In the genomic region with DNA sequence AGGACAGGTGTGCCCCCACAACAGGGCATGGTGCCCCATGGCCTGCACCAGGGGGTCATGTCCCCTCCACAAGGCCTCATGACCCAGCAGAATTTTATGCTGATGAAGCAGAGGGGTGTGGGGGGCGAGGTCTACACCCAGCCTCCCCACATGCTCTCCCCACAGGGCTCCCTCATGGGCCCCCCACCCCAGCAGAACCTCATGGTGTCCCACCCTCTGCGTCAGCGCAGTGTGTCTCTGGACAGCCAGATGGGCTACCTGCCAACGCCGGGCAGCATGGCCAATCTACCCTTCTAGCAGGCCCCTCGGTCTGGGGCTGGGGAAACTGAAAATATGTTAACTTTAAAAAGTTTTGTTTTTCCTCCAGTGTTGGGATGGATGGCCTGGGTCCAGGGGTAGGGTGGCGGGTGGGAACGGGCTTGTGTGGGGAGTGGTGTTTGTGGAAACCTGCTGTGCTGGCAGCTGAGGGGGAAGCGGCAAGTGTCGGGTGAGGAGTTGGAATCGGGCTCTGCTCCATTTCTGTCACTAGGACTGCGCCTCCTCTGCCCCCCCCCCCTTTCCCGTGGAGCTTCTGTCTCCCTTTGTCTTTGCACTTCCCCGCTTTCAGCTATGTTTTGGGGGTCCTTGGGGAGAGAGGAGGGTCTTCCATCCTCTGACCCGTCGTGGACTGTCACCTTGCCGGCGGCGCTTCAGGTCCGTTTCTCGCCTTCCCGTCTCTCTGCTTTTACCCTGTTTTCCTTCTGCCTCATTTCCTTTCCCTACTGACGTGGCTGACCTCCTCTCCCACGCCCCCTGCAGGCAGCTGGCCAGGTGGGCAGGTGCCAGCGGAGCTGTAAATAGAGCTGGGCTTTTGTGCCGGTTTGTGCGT, we compare ENCODE assay signal across 8 mouse cellular contexts. TPM values are rescaled to one million over a fixed set of nuclear protein-coding genes. Genes with fewer than 3 reads are reported as not detected.
DNase-seq lines count a peak whose midpoint lies in the region; ATAC-seq and TF ChIP-seq lines count a peak whose summit lies in the region.

No protein-coding gene starts in this region.

- no peaks in the 10 kb centered on the region for H3K79me2 ChIP-seq in myocyte (ENCODE audit: control insufficient read depth, insufficient read depth)

- H3K27me3 ChIP-seq in erythroblast, embryonic 14.5 days (ENCODE audit: control insufficient read depth): peaks cover 13% of the 10 kb centered on the region
- H3K27me3 ChIP-seq in heart, embryonic 12.5 days (replicated peaks): no peaks in the 10 kb centered on the region
- no peaks in the 10 kb centered on the region for H3K27me3 ChIP-seq in kidney, embryonic 15.5 days
- 0 out of 2 replicates have a peak, but pooled peaks cover 3% of the 10 kb centered on the region for H3K27me3 ChIP-seq in liver, embryonic 13.5 days
- no peaks in the 10 kb centered on the region for H3K27me3 ChIP-seq in myocyte (ENCODE audit: control insufficient read depth, insufficient read depth, insufficient read length)
- no peaks in the 10 kb centered on the region for H3K27me3 ChIP-seq in splenic B cell, adult 2 months (ENCODE audit: control insufficient read depth, insufficient read depth, low read length, poor library complexity, severe bottlenecking)

- DNase-seq in CD4-positive helper T cell, adult 2 months (ENCODE audit: low read depth, low spot score): peak; percentile 85
- peak; percentile 89 for DNase-seq in brain, embryonic 14.5 days (ENCODE audit: low read depth)
- peak; percentile 66 for DNase-seq in liver, embryonic 13.5 days
- peak; percentile 77 for DNase-seq in splenic B cell, adult 2 months (ENCODE audit: low read depth, low spot score)

- H3K9ac ChIP-seq in heart, embryonic 12.5 days: peak overlapping the region; percentile 68
- peak overlapping the region; percentile 31 for H3K9ac ChIP-seq in kidney, embryonic 15.5 days
- H3K9ac ChIP-seq in liver, embryonic 13.5 days: peak overlapping the region; percentile 48

- no peak for TF ChIP-seq POLR2A in brain, embryonic 14.5 days (IDR thresholded peaks at IDR 0.05; ENCODE audit: borderline replicate concordance, extremely low read depth, insufficient read depth, insufficient read length, poor library complexity, severe bottlenecking)
- peak; percentile 18 for TF ChIP-seq POLR2A in myocyte (IDR thresholded peaks at IDR 0.05; ENCODE audit: insufficient read length, low read depth)

- TF ChIP-seq CTCF in brain, embryonic 14.5 days (IDR thresholded peaks at IDR 0.05; ENCODE audit: borderline replicate concordance, extremely low read depth, insufficient read depth, insufficient read length): peak; percentile 73

- no peaks in the 10 kb centered on the region for H3K9me3 ChIP-seq in erythroblast, embryonic 14.5 days (ENCODE audit: control insufficient read depth, low read length)
- no peaks in the 10 kb centered on the region for H3K9me3 ChIP-seq in heart, embryonic 12.5 days (replicated peaks)
- no peaks in the 10 kb centered on the region for H3K9me3 ChIP-seq in kidney, embryonic 15.5 days (replicated peaks)
- no peaks in the 10 kb centered on the region for H3K9me3 ChIP-seq in liver, embryonic 13.5 days (replicated peaks)

- peak overlapping the region; percentile 61 for H3K27ac ChIP-seq in heart, embryonic 12.5 days (ENCODE audit: poor library complexity, severe bottlenecking)
- peak overlapping the region; percentile 19; the same call in 1 of the 2 replicates for H3K27ac ChIP-seq in kidney, embryonic 15.5 days
- H3K27ac ChIP-seq in liver, embryonic 13.5 days: no peak overlapping the region

- peak overlapping the region; percentile 72 for H3K4me2 ChIP-seq in heart, embryonic 12.5 days
- H3K4me2 ChIP-seq in kidney, embryonic 15.5 days: peak overlapping the region; percentile 63
- peak overlapping the region; percentile 63 for H3K4me2 ChIP-seq in liver, embryonic 13.5 days
- no peak overlapping the region for H3K4me2 ChIP-seq in myocyte (ENCODE audit: low read depth)

- 7% methylated on average over 27 of the region's 27 CpGs for WGBS in heart, embryonic 12.5 days
- 13% methylated on average over 27 of the region's 27 CpGs for WGBS in kidney, embryonic 15.5 days
- 12% methylated on average over 26 of the region's 27 CpGs for WGBS in liver, embryonic 13.5 days (ENCODE audit: insufficient replicate concordance)

- H3K4me1 ChIP-seq in erythroblast, embryonic 14.5 days (ENCODE audit: control insufficient read depth): peaks cover 13% of the 10 kb centered on the region
- peaks cover 49% of the 10 kb centered on the region for H3K4me1 ChIP-seq in heart, embryonic 12.5 days (replicated peaks)
- H3K4me1 ChIP-seq in kidney, embryonic 15.5 days: peaks cover 55% of the 10 kb centered on the region
- H3K4me1 ChIP-seq in liver, embryonic 13.5 days (replicated peaks): peaks cover 44% of the 10 kb centered on the region

- H3ac ChIP-seq in myocyte (ENCODE audit: control insufficient read depth, insufficient read length): no peak overlapping the region

- H3K4me3 ChIP-seq in erythroblast, embryonic 14.5 days (replicated peaks): peak overlapping the region; percentile 56
- peak overlapping the region; percentile 44 for H3K4me3 ChIP-seq in heart, embryonic 12.5 days
- H3K4me3 ChIP-seq in kidney, embryonic 15.5 days (replicated peaks): peak overlapping the region; percentile 38
- peak overlapping the region; percentile 48 for H3K4me3 ChIP-seq in liver, embryonic 13.5 days (replicated peaks)
- no peak overlapping the region for H3K4me3 ChIP-seq in myocyte

- peaks cover 20% of the 10 kb centered on the region; the same call in 1 of the 2 replicates for H3K36me3 ChIP-seq in erythroblast, embryonic 14.5 days (ENCODE audit: control insufficient read depth)
- H3K36me3 ChIP-seq in heart, embryonic 12.5 days: peaks cover 47% of the 10 kb centered on the region
- peaks cover 47% of the 10 kb centered on the region for H3K36me3 ChIP-seq in kidney, embryonic 15.5 days
- peaks cover 35% of the 10 kb centered on the region for H3K36me3 ChIP-seq in liver, embryonic 13.5 days
- no peaks in the 10 kb centered on the region for H3K36me3 ChIP-seq in myocyte (ENCODE audit: control insufficient read depth, insufficient read depth)
- peaks cover 19% of the 10 kb centered on the region; the same call in 1 of the 2 replicates for H3K36me3 ChIP-seq in splenic B cell, adult 2 months (ENCODE audit: control insufficient read depth, insufficient read depth, low read length, poor library complexity, severe bottlenecking)

- ATAC-seq in heart, embryonic 12.5 days (ENCODE audit: insufficient number of reproducible peaks, low FRiP score): peak; percentile 18; the same call in 1 of the 2 replicates
- ATAC-seq in kidney, embryonic 15.5 days (replicated peaks; ENCODE audit: low FRiP score): peak; percentile 40
- ATAC-seq in liver, embryonic 13.5 days (ENCODE audit: low read depth): 0 out of 2 replicates have a peak, but pooled peaks have one; percentile 39

TF ChIP-seq in myocyte, 11 proteins besides CTCF, POLR2A, EP300 and RAD21:
- TF ChIP-seq REST (IDR thresholded peaks at IDR 0.05; ENCODE audit: insufficient read depth, insufficient read length) (no peak), SRF (IDR thresholded peaks at IDR 0.05; ENCODE audit: control insufficient read depth, insufficient read length, low read depth) (no peak), MAX (IDR thresholded peaks at IDR 0.05; ENCODE audit: low read depth) (no peak), E2F4 (IDR thresholded peaks at IDR 0.05; ENCODE audit: insufficient read depth) (no peak), USF1 (IDR thresholded peaks at IDR 0.05; ENCODE audit: low read depth) (no peak), TCF3 (IDR thresholded peaks at IDR 0.05; ENCODE audit: insufficient read length, low read depth) (no peak), MYOG (IDR thresholded peaks at IDR 0.05; ENCODE audit: control insufficient read depth in 1 of 3, insufficient read depth in 1 of 3, insufficient read length in 2 of 3, low read depth in 2 of 3) (peak in 1 of 3 experiments; percentile 25), CEBPB (IDR thresholded peaks at IDR 0.05; ENCODE audit: insufficient read depth, poor library complexity, severe bottlenecking) (no peak), POLR2AphosphoS2 (IDR thresholded peaks at IDR 0.05; ENCODE audit: insufficient read length, low read depth) (peak; percentile 65), TCF12 (IDR thresholded peaks at IDR 0.05; ENCODE audit: insufficient read depth, poor library complexity, severe bottlenecking) (no peak), MYOD1 (IDR thresholded peaks at IDR 0.05; ENCODE audit: control insufficient read depth in 1 of 3, insufficient read length in 2 of 3, low read depth in 2 of 3) (peak in 1 of 3 experiments; percentile 17)

RNA-seq across cellular contexts. Expression of gene Bcl9l, which starts 27.1 kb away (rescaled TPM):
- 14.4 and 35.5 TPM in 2 replicates for polyA plus RNA-seq in brain, embryonic 14.5 days (2012; rRNA removed)
- 0.06 and 0.09 TPM in 2 replicates for polyA plus RNA-seq in erythroblast, embryonic 14.5 days (2012)
- polyA plus RNA-seq in heart, embryonic 12.5 days (2016; fragmentation: Nextera tagmentation; extraction: Ambion mirVana): 11.3 and 12.3 TPM in 2 replicates
- 11.3 and 11.7 TPM in 2 replicates for polyA plus RNA-seq in kidney, embryonic 15.5 days (2015; fragmentation: Nextera tagmentation; extraction: Ambion mirVana)
- polyA plus RNA-seq in liver, embryonic 13.5 days (2015; fragmentation: Nextera tagmentation; extraction: Ambion mirVana): 1.0 and 1.5 TPM in 2 replicates
- 35.4 TPM for polyA plus RNA-seq in myocyte (2012; fragmentation: generic; extraction: Trizol)

RNA-seq across cellular contexts. Expression of gene Cxcr5, which starts 52.0 kb away (rescaled TPM):
- polyA plus RNA-seq in brain, embryonic 14.5 days (2012; rRNA removed): 0.03 and 0.04 TPM in 2 replicates
- polyA plus RNA-seq in erythroblast, embryonic 14.5 days (2012): not detected in 2 replicates
- polyA plus RNA-seq in heart, embryonic 12.5 days (2016; fragmentation: Nextera tagmentation; extraction: Ambion mirVana): not detected in 2 replicates
- not detected in 2 replicates for polyA plus RNA-seq in kidney, embryonic 15.5 days (2015; fragmentation: Nextera tagmentation; extraction: Ambion mirVana)
- 0.09 TPM in 1 of 2 replicates, not detected in the other for polyA plus RNA-seq in liver, embryonic 13.5 days (2015; fragmentation: Nextera tagmentation; extraction: Ambion mirVana)
- polyA plus RNA-seq in myocyte (2012; fragmentation: generic; extraction: Trizol): 0.01 TPM

RNA-seq across cellular contexts. Expression of gene Upk2, which starts 54.9 kb away (rescaled TPM):
- 0.08 TPM in 1 of 2 replicates, not detected in the other for polyA plus RNA-seq in brain, embryonic 14.5 days (2012; rRNA removed)
- not detected in 2 replicates for polyA plus RNA-seq in erythroblast, embryonic 14.5 days (2012)
- polyA plus RNA-seq in heart, embryonic 12.5 days (2016; fragmentation: Nextera tagmentation; extraction: Ambion mirVana): 0.42 TPM in 1 of 2 replicates, not detected in the other
- polyA plus RNA-seq in kidney, embryonic 15.5 days (2015; fragmentation: Nextera tagmentation; extraction: Ambion mirVana): 0.60 and 2.5 TPM in 2 replicates
- not detected in 2 replicates for polyA plus RNA-seq in liver, embryonic 13.5 days (2015; fragmentation: Nextera tagmentation; extraction: Ambion mirVana)
- polyA plus RNA-seq in myocyte (2012; fragmentation: generic; extraction: Trizol): not detected
